Mouse (Mus musculus): ENCODE measurements at regions not wholly inside any gene's neighbourhood (a gene's known extent, or its start where the extent isn't known, plus 50 kb on each side); places are given as distances from the start of the nearest gene placed in this dataset.

GRCm38 (mm10) chr2:101242983-101243382, 381.5 kb upstream of the Rag2 start:
- no peak overlapping the region for H3K4me3 ChIP-seq (replicated peaks; ENCODE audit: control insufficient read depth, low read depth, low read length)
- no peaks in the 10 kb centered on the region for H3K4me1 ChIP-seq (ENCODE audit: control insufficient read depth, insufficient read depth, low read length)
- no peak overlapping the region for H3K27ac ChIP-seq (ENCODE audit: control insufficient read depth, insufficient read depth, low read depth, low read length, poor library complexity)
- TF ChIP-seq CTCF (IDR thresholded peaks at IDR 0.05; ENCODE audit: control insufficient read depth, insufficient read depth, low read length): no peak
- TF ChIP-seq POLR2A (IDR thresholded peaks at IDR 0.05; ENCODE audit: borderline replicate concordance, control insufficient read depth, low read depth, low read length): no peak
- 70% methylated on average over 3 of the region's 3 CpGs for WGBS

GRCm38 (mm10) chr2:101247133-101247532, 377.4 kb upstream of the Rag2 start:
- no peaks in the 10 kb centered on the region for H3K4me1 ChIP-seq (ENCODE audit: control insufficient read depth, insufficient read depth, low read length)
- H3K27ac ChIP-seq (ENCODE audit: control insufficient read depth, insufficient read depth, low read depth, low read length, poor library complexity): no peak overlapping the region
- 71% methylated on average over 2 of the region's 2 CpGs for WGBS
- H3K4me3 ChIP-seq (replicated peaks; ENCODE audit: control insufficient read depth, low read depth, low read length): no peak overlapping the region
- TF ChIP-seq CTCF (IDR thresholded peaks at IDR 0.05; ENCODE audit: control insufficient read depth, insufficient read depth, low read length): no peak
- TF ChIP-seq POLR2A (IDR thresholded peaks at IDR 0.05; ENCODE audit: borderline replicate concordance, control insufficient read depth, low read depth, low read length): no peak

GRCm38 (mm10) chr2:101252228-101252627, 372.3 kb upstream of the Rag2 start:
- Histone ChIP-seq H3K27ac (ENCODE audit: control insufficient read depth, insufficient read depth, low read depth, low read length, poor library complexity) (no peak overlapping the region), H3K4me1 (ENCODE audit: control insufficient read depth, insufficient read depth, low read length) (no peaks in the 10 kb centered on the region), H3K4me3 (replicated peaks; ENCODE audit: control insufficient read depth, low read depth, low read length) (no peak overlapping the region)
- no peak for TF ChIP-seq CTCF (IDR thresholded peaks at IDR 0.05; ENCODE audit: control insufficient read depth, insufficient read depth, low read length)
- TF ChIP-seq POLR2A (IDR thresholded peaks at IDR 0.05; ENCODE audit: borderline replicate concordance, control insufficient read depth, low read depth, low read length): no peak
- 65% methylated on average over 3 of the region's 3 CpGs for WGBS

- Histone ChIP-seq H3K4me3 (replicated peaks; ENCODE audit: control insufficient read depth, low read depth, low read length) (no peak overlapping the region), H3K4me1 (ENCODE audit: control insufficient read depth, insufficient read depth, low read length) (no peaks in the 10 kb centered on the region), H3K27ac (ENCODE audit: control insufficient read depth, insufficient read depth, low read depth, low read length, poor library complexity) (no peak overlapping the region)
- WGBS: 63% methylated on average over 3 of the region's 3 CpGs
- TF ChIP-seq CTCF (IDR thresholded peaks at IDR 0.05; ENCODE audit: control insufficient read depth, insufficient read depth, low read length): no peak
- TF ChIP-seq POLR2A (IDR thresholded peaks at IDR 0.05; ENCODE audit: borderline replicate concordance, control insufficient read depth, low read depth, low read length): no peak
Measured at GRCm38 (mm10) chr2:101256464-101256863, 368.1 kb upstream of the Rag2 start.

GRCm38 (mm10) chr2:101263934-101264333, 360.6 kb upstream of the Rag2 start:
- Histone ChIP-seq H3K4me1 (ENCODE audit: control insufficient read depth, insufficient read depth, low read length) (no peaks in the 10 kb centered on the region), H3K27ac (ENCODE audit: control insufficient read depth, insufficient read depth, low read depth, low read length, poor library complexity) (no peak overlapping the region), H3K4me3 (replicated peaks; ENCODE audit: control insufficient read depth, low read depth, low read length) (no peak overlapping the region)
- 77% methylated on average over 4 of the region's 4 CpGs for WGBS
- no peak for TF ChIP-seq POLR2A (IDR thresholded peaks at IDR 0.05; ENCODE audit: borderline replicate concordance, control insufficient read depth, low read depth, low read length)
- no peak for TF ChIP-seq CTCF (IDR thresholded peaks at IDR 0.05; ENCODE audit: control insufficient read depth, insufficient read depth, low read length)

- H3K27ac ChIP-seq (ENCODE audit: control insufficient read depth, insufficient read depth, low read depth, low read length, poor library complexity): no peak overlapping the region
- 67% methylated on average over 2 of the region's 2 CpGs for WGBS
- H3K4me3 ChIP-seq (replicated peaks; ENCODE audit: control insufficient read depth, low read depth, low read length): no peak overlapping the region
- TF ChIP-seq POLR2A (IDR thresholded peaks at IDR 0.05; ENCODE audit: borderline replicate concordance, control insufficient read depth, low read depth, low read length) (no peak), CTCF (IDR thresholded peaks at IDR 0.05; ENCODE audit: control insufficient read depth, insufficient read depth, low read length) (no peak)
- H3K4me1 ChIP-seq (ENCODE audit: control insufficient read depth, insufficient read depth, low read length): no peaks in the 10 kb centered on the region
Measured at GRCm38 (mm10) chr2:101266685-101267374, 357.7 kb upstream of the Rag2 start.

- Histone ChIP-seq H3K27ac (ENCODE audit: control insufficient read depth, insufficient read depth, low read depth, low read length, poor library complexity) (no peak overlapping the region), H3K4me3 (replicated peaks; ENCODE audit: control insufficient read depth, low read depth, low read length) (no peak overlapping the region), H3K4me1 (ENCODE audit: control insufficient read depth, insufficient read depth, low read length) (no peaks in the 10 kb centered on the region)
- 79% methylated on average over 3 of the region's 3 CpGs for WGBS
- no peak for TF ChIP-seq POLR2A (IDR thresholded peaks at IDR 0.05; ENCODE audit: borderline replicate concordance, control insufficient read depth, low read depth, low read length)
- TF ChIP-seq CTCF (IDR thresholded peaks at IDR 0.05; ENCODE audit: control insufficient read depth, insufficient read depth, low read length): no peak
Measured at GRCm38 (mm10) chr2:101274045-101274664, 350.4 kb upstream of the Rag2 start.

GRCm38 (mm10) chr2:101284886-101285285, 339.6 kb upstream of the Rag2 start:
- no peak overlapping the region for H3K4me3 ChIP-seq (replicated peaks; ENCODE audit: control insufficient read depth, low read depth, low read length)
- TF ChIP-seq POLR2A (IDR thresholded peaks at IDR 0.05; ENCODE audit: borderline replicate concordance, control insufficient read depth, low read depth, low read length) (no peak), CTCF (IDR thresholded peaks at IDR 0.05; ENCODE audit: control insufficient read depth, insufficient read depth, low read length) (no peak)
- no peak overlapping the region for H3K27ac ChIP-seq (ENCODE audit: control insufficient read depth, insufficient read depth, low read depth, low read length, poor library complexity)
- no peaks in the 10 kb centered on the region for H3K4me1 ChIP-seq (ENCODE audit: control insufficient read depth, insufficient read depth, low read length)

Measured in bone marrow, adult 2 months (tissue).